Mouse (Mus musculus) spleen, adult 2 months (tissue): Measurements from ENCODE around the gene Ppcdc. TPM values are rescaled to one million over a fixed set of nuclear protein-coding genes. Genes with fewer than 3 reads are reported as not detected.

ENCODE experiments used
- DNase-seq, 2 experiments: peaks; one replicate each; pipeline versions ENCODE4 v3.0.0 to v3.0.0-alpha.2; 2012 to 2021; ENCODE audit warnings: low spot score in 2 of 2, low read depth in 1 of 2
- H3K27ac ChIP-seq: fragments of 200-500 bp; 2 replicates; pipeline ENCODE4 v1.5.1; 2012; ENCODE audit warnings: low read length, inconsistent platforms; ENCODE audit not compliant: insufficient read depth
- H3K27me3 ChIP-seq: fragments of 200-500 bp; 2 replicates; pipeline ENCODE4 v1.6.1; 2012; ENCODE audit warnings: mild to moderate bottlenecking, moderate library complexity, low read length, inconsistent platforms; ENCODE audit not compliant: control insufficient read depth, insufficient read depth
- H3K36me3 ChIP-seq: fragments of 200-500 bp; 2 replicates; pipeline ENCODE4 v1.6.1; 2012; ENCODE audit warnings: mild to moderate bottlenecking, low read length, inconsistent platforms; ENCODE audit not compliant: control insufficient read depth, insufficient read depth
- H3K4me1 ChIP-seq: fragments of 200-500 bp; 2 replicates; pipeline ENCODE4 v1.6.1; 2011; ENCODE audit warnings: inconsistent platforms; ENCODE audit not compliant: control insufficient read depth, insufficient read depth, insufficient read length
- H3K4me3 ChIP-seq: fragments of 200-500 bp; 2 replicates; pipeline ENCODE4 v1.5.1; 2011; ENCODE audit warnings: mild to moderate bottlenecking, inconsistent platforms; ENCODE audit not compliant: insufficient read depth, insufficient read length; ENCODE audit errors: extremely low read depth
- CTCF ChIP-seq: fragments of 200-500 bp; IDR thresholded peaks from 2 replicates; pipeline ENCODE4 v1.5.1; 2011; ENCODE audit warnings: mild to moderate bottlenecking, inconsistent platforms; ENCODE audit not compliant: insufficient read depth, insufficient read length, insufficient replicate concordance; ENCODE audit errors: extremely low read depth
- POLR2A ChIP-seq: fragments of 200-500 bp; IDR thresholded peaks from 2 replicates; pipeline ENCODE4 v1.6.1; 2011; ENCODE audit warnings: low read depth, low read length, inconsistent platforms
- WGBS: fragments of 180-500 bp; shearing (Covaris S2); methylation state at CpG from one replicate; pipeline ENCODE4 v1.1.7; 2018; 5-methylcytosine and 5-hydroxymethylcytosine counted together
- polyA plus RNA-seq: library from polyadenylated mRNA; depleted of rRNA; stranded (reverse); fragments of >200 nt; gene quantifications from 2 replicates; pipeline ENCODE4 v1.2.3, GENCODE M21; 2012

The Ppcdc gene
- polyA plus RNA-seq, 1 experiment, result 67.0 TPM

DNA sequence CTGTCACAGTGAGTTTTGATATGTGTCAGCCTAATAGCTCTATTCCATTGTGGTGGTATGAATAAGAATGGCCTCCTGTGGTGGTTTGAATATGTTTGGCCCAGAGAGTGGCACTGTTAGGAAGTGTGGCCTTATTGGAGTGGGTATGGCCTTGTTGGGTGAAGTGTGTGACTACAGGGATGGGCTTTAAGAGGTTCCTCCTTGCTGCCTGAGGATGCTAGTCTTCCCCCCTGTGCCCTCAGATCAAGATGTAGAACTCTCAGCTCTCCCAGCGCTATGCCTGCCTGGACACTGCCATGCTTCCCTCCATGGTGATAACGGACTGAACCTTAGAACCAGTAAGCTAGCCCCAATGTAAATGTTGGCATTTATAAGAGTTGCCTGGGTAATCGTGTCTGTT, 78.9 kb downstream of the Ppcdc start:
- no peaks in the 10 kb centered on the region for H3K36me3 ChIP-seq
- no peaks in the 10 kb centered on the region for H3K4me1 ChIP-seq
- no peaks in the 10 kb centered on the region for H3K27me3 ChIP-seq
- TF ChIP-seq CTCF (no peak), POLR2A (no peak)
- DNase-seq, result no peak
- H3K4me3 ChIP-seq, result no peak overlapping the region
- H3K27ac ChIP-seq, result no peak overlapping the region
- 96% methylated on average over 3 of the region's 3 CpGs for WGBS

DNA sequence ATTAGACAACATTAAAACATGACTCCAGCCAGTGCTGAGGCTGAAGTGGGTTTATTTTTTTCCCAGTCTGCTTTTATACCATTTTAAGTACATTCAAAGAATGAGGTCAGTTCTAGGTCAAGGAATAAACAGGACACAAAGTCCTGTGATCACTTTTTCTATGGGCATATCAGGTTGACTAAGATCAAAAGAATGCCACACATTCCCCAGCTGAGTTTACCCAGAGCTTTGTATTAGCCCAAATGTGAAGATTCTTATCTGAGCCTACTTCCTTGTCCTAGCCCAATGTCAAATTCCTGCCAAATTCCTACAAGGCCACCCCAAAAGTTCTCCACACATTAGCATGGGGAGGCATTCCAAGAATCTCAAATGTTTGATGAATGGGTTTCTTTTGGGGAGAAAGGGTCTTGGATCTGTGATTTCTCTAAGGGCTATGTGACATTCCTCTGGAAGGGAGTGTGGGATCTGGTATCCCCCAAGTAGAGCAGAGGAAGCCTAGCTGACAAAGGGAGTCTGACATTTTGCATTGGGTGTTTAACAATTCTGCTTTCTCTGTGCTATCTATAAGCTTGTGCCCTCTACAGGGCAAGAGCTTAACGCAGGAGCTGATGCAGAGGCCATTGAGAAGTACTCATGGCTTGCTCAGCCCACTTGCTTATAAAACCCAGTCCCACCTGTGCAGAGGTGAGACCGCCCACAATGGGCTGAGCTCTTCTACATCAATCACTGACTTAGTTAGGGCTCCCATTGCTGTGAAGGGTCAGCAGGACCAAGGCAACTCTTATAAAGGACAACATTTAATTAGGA, 85.3 kb downstream of the Ppcdc start:
- Histone ChIP-seq H3K36me3 (no peaks in the 10 kb centered on the region), H3K27me3 (no peaks in the 10 kb centered on the region), H3K4me1 (no peaks in the 10 kb centered on the region), H3K4me3 (no peak overlapping the region), H3K27ac (no peak overlapping the region)
- WGBS, result 73% methylated on average over 2 of the region's 2 CpGs
- TF ChIP-seq CTCF (no peak), POLR2A (no peak)
- no peak for DNase-seq

DNA sequence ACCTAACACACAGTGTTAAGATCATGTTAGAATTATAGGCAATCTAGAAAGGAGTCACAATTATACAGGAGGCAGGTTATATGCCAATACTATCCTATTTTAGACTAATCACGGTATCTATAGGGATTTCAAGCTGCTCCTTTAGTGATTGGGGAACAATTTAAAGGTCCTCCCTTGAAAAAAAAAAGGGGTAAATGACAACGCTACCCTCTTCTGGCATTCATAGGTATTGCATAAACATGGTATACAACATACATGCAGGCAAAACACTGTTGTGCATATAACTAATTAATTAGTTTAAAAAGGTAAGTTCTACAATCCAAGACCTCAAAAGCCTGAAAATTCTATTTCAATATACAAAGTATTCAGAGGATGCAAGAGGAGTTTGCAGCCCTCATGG, 88.6 kb downstream of the Ppcdc start:
- peak in 1 of 2 experiments; percentile 23 for DNase-seq
- H3K27me3 ChIP-seq, result no peaks in the 10 kb centered on the region
- H3K4me3 ChIP-seq, result no peak overlapping the region
- no peak for TF ChIP-seq CTCF
- TF ChIP-seq POLR2A, result no peak
- H3K27ac ChIP-seq, result no peak overlapping the region
- 75% methylated on average over 2 of the region's 2 CpGs for WGBS
- H3K36me3 ChIP-seq, result no peaks in the 10 kb centered on the region
- H3K4me1 ChIP-seq, result no peaks in the 10 kb centered on the region

GRCm38 (mm10) chr9:57345902-57346301, 94.0 kb downstream of the Ppcdc start:
- no peak for DNase-seq
- TF ChIP-seq CTCF (no peak), POLR2A (no peak)
- Histone ChIP-seq H3K27ac (no peak overlapping the region), H3K27me3 (no peaks in the 10 kb centered on the region), H3K4me3 (no peak overlapping the region), H3K4me1 (peaks cover 4% of the 10 kb centered on the region; the same call in 1 of the 2 replicates), H3K36me3 (no peaks in the 10 kb centered on the region)
- WGBS, result 7% methylated on average over 1 of the region's 1 CpGs

- Histone ChIP-seq H3K36me3 (no peaks in the 10 kb centered on the region), H3K27me3 (no peaks in the 10 kb centered on the region), H3K4me3 (no peak overlapping the region), H3K27ac (no peak overlapping the region), H3K4me1 (peaks cover 7% of the 10 kb centered on the region; the same call in 1 of the 2 replicates)
- WGBS, result 35% methylated on average over 3 of the region's 3 CpGs
- TF ChIP-seq POLR2A (no peak), CTCF (no peak)
- DNase-seq, result peak in 1 of 2 experiments; percentile 11
Measured at GRCm38 (mm10) chr9:57343752-57344151, 96.2 kb downstream of the Ppcdc start.

- no peak for DNase-seq
- TF ChIP-seq CTCF, result no peak
- no peak for TF ChIP-seq POLR2A
- peaks cover 7% of the 10 kb centered on the region; the same call in 1 of the 2 replicates for H3K4me1 ChIP-seq
- no peaks in the 10 kb centered on the region for H3K36me3 ChIP-seq
- no peak overlapping the region for H3K27ac ChIP-seq
- WGBS, result 72% methylated on average over 6 of the region's 6 CpGs
- no peak overlapping the region for H3K4me3 ChIP-seq
- H3K27me3 ChIP-seq, result no peaks in the 10 kb centered on the region
Measured at GRCm38 (mm10) chr9:57342906-57343474, 96.9 kb downstream of the Ppcdc start.

- DNase-seq, result no peak
- Histone ChIP-seq H3K36me3 (no peaks in the 10 kb centered on the region), H3K4me1 (peaks cover 7% of the 10 kb centered on the region; the same call in 1 of the 2 replicates), H3K27me3 (no peaks in the 10 kb centered on the region), H3K4me3 (no peak overlapping the region), H3K27ac (no peak overlapping the region)
- no peak for TF ChIP-seq POLR2A
- no peak for TF ChIP-seq CTCF
- WGBS, result 63% methylated on average over 3 of the region's 3 CpGs
Measured at GRCm38 (mm10) chr9:57342186-57342585, 97.7 kb downstream of the Ppcdc start.
